Mouse (Mus musculus): ENCODE measurements around the gene Exosc7. TPM values are rescaled to one million over a fixed set of nuclear protein-coding genes. Genes with fewer than 3 reads are reported as not detected.

Exosc7 gene
- polyA plus RNA-seq, 1 experiment, result 74.7 TPM

DNA sequence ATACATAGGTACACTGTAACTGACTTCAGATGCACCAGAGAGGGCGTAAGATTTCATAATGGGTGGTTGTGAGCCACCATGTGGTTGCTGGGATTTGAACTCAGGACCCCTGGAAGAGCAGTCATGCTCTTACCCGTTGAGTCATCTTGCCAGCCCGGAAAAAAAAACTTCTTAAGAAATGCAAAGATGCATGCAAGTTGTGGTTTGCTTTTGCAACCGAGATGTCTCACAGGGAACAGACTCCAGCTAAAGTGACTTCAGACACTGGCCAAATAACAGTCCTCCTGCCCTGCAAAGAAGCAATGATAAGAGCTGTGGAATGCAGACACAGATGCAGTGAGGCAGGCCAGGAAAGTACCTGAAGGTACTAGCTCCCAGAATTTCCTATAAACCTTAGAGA is 22.2 kb upstream of the Exosc7 start:
- no peak overlapping the region for H3K9ac ChIP-seq (ENCODE audit: low read depth, poor library complexity, severe bottlenecking)
- no peak for TF ChIP-seq POLR2A (IDR thresholded peaks at IDR 0.05; ENCODE audit: insufficient read depth, low read length)
- TF ChIP-seq CTCF (IDR thresholded peaks at IDR 0.05; ENCODE audit: low read depth, low read length), result no peak
- TF ChIP-seq EP300 (IDR thresholded peaks at IDR 0.05; ENCODE audit: insufficient read depth, low read depth, low read length), result no peak

DNA sequence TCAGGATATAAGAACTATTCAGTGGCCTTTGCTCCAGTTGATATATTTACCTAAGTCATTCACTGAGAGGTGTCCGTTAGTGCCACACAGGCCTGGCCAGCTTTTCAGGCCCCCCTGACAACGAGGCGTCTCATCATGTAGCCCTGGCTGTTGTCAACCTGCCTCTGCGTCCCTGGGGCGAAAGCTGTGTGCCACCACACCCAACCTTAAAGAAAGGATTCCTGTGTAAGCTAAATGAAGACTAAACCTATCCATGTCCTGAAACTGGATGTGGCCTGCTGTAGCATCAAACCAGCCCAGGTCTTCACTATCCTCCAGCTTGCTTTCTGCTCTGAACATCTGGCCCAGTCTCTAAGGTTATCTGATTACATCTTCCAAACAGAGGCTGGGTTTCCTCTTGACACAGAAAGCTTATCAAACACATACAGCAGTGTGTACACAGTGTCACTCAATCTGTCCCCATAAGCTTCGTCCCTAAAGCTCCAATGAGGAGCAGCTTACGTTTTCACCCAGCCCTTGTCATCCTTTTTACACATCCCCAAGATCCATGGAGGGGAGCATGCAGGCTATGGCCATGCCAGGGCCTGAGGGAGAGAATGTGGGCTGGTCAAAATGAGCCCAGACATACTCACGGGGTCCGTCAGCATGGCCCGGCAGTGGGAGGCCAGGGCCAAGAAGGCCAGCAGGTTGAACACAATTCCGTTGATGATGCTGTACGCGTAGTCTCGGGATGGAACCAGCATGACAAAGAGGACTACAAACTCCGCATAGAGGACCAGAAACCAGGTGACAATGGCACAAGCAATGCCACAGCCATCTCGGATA is 13.2 kb upstream of the Exosc7 start:
- Histone ChIP-seq H3K4me3 (ENCODE audit: low read depth, low read length) (no peak overlapping the region), H3K9ac (ENCODE audit: low read depth, poor library complexity, severe bottlenecking) (no peak overlapping the region), H3K9me3 (replicated peaks; ENCODE audit: control insufficient read depth, insufficient read depth, low read length, poor library complexity, severe bottlenecking) (no peaks in the 10 kb centered on the region), H3K27me3 (ENCODE audit: control insufficient read depth, insufficient read depth, low read length, poor library complexity, severe bottlenecking) (no peaks in the 10 kb centered on the region), H3K36me3 (ENCODE audit: control insufficient read depth, insufficient read depth, low read length, poor library complexity, severe bottlenecking) (peaks cover 33% of the 10 kb centered on the region), H3K27ac (ENCODE audit: insufficient read depth, low read length) (no peak overlapping the region), H3K4me1 (ENCODE audit: control insufficient read depth, insufficient read depth, low read length) (no peaks in the 10 kb centered on the region)
- TF ChIP-seq CTCF (IDR thresholded peaks at IDR 0.05; ENCODE audit: low read depth, low read length), result no peak
- no peak for TF ChIP-seq POLR2A (IDR thresholded peaks at IDR 0.05; ENCODE audit: insufficient read depth, low read length)
- TF ChIP-seq EP300 (IDR thresholded peaks at IDR 0.05; ENCODE audit: insufficient read depth, low read depth, low read length), result no peak

More for the DNA sequence above, 22.2 kb upstream of the Exosc7 start:
- Histone ChIP-seq H3K27me3 (ENCODE audit: control insufficient read depth, insufficient read depth, low read length, poor library complexity, severe bottlenecking) (no peaks in the 10 kb centered on the region), H3K9me3 (replicated peaks; ENCODE audit: control insufficient read depth, insufficient read depth, low read length, poor library complexity, severe bottlenecking) (no peaks in the 10 kb centered on the region), H3K4me1 (ENCODE audit: control insufficient read depth, insufficient read depth, low read length) (no peaks in the 10 kb centered on the region), H3K36me3 (ENCODE audit: control insufficient read depth, insufficient read depth, low read length, poor library complexity, severe bottlenecking) (peaks cover 28% of the 10 kb centered on the region), H3K27ac (ENCODE audit: insufficient read depth, low read length) (no peak overlapping the region), H3K4me3 (ENCODE audit: low read depth, low read length) (no peak overlapping the region)

DNA sequence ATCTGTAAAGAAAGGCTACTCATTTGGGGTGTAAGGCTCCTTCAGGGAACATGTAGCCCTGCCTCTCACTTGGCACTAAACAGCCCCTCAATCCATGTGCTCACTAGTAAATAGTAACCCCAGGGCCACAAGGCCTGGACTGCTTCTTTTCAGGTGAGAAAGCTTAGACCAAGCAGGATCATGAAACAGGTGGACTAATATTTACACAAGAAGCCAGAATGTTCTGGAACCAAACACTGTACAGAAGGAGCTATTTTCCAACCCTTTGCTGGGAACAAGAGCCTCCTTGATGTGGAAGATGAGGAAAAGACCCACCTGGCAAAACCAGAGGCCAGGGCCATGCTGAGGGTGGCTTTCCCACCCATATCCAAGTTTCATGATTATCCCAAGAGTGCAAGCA is 9.6 kb upstream of the Exosc7 start:
- Histone ChIP-seq H3K36me3 (ENCODE audit: control insufficient read depth, insufficient read depth, low read length, poor library complexity, severe bottlenecking) (peaks cover 16% of the 10 kb centered on the region), H3K9ac (ENCODE audit: low read depth, poor library complexity, severe bottlenecking) (no peak overlapping the region)

DNA sequence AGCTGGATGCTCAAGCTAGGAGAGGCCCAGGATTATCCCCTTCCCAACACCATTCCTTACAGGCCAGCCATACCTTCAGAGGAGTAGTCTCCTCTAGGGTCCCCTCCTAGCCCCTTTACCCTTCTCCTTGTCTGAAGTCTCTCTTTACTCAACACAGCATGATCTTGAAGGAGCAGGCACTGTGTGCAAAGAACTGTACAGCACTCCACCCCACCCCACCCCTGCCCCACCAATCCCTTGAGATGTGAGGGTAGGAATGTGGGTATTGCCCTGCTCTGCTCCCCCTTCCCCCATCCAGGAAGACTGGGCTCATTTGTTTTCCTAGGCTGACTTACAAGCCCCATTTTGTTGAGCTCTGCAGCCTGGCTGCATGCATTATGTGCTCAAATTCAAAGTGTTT is 8.7 kb upstream of the Exosc7 start:
- peaks cover 12% of the 10 kb centered on the region for H3K36me3 ChIP-seq (ENCODE audit: control insufficient read depth, insufficient read depth, low read length, poor library complexity, severe bottlenecking)
- no peak overlapping the region for H3K4me3 ChIP-seq (ENCODE audit: low read depth, low read length)
- TF ChIP-seq CTCF (IDR thresholded peaks at IDR 0.05; ENCODE audit: low read depth, low read length) (no peak), POLR2A (IDR thresholded peaks at IDR 0.05; ENCODE audit: insufficient read depth, low read length) (no peak), EP300 (IDR thresholded peaks at IDR 0.05; ENCODE audit: insufficient read depth, low read depth, low read length) (no peak)
- H3K4me1 ChIP-seq (ENCODE audit: control insufficient read depth, insufficient read depth, low read length), result no peaks in the 10 kb centered on the region
- H3K27ac ChIP-seq (ENCODE audit: insufficient read depth, low read length), result no peak overlapping the region
- H3K9me3 ChIP-seq (replicated peaks; ENCODE audit: control insufficient read depth, insufficient read depth, low read length, poor library complexity, severe bottlenecking), result no peaks in the 10 kb centered on the region
- H3K27me3 ChIP-seq (ENCODE audit: control insufficient read depth, insufficient read depth, low read length, poor library complexity, severe bottlenecking), result no peaks in the 10 kb centered on the region
- H3K9ac ChIP-seq (ENCODE audit: low read depth, poor library complexity, severe bottlenecking), result no peak overlapping the region

More for the DNA sequence above, 9.6 kb upstream of the Exosc7 start:
- Histone ChIP-seq H3K27ac (ENCODE audit: insufficient read depth, low read length) (no peak overlapping the region), H3K4me1 (ENCODE audit: control insufficient read depth, insufficient read depth, low read length) (no peaks in the 10 kb centered on the region), H3K4me3 (ENCODE audit: low read depth, low read length) (no peak overlapping the region), H3K27me3 (ENCODE audit: control insufficient read depth, insufficient read depth, low read length, poor library complexity, severe bottlenecking) (no peaks in the 10 kb centered on the region), H3K9me3 (replicated peaks; ENCODE audit: control insufficient read depth, insufficient read depth, low read length, poor library complexity, severe bottlenecking) (no peaks in the 10 kb centered on the region)
- TF ChIP-seq POLR2A (IDR thresholded peaks at IDR 0.05; ENCODE audit: insufficient read depth, low read length), result no peak
- TF ChIP-seq CTCF (IDR thresholded peaks at IDR 0.05; ENCODE audit: low read depth, low read length), result no peak
- TF ChIP-seq EP300 (IDR thresholded peaks at IDR 0.05; ENCODE audit: insufficient read depth, low read depth, low read length), result no peak

DNA sequence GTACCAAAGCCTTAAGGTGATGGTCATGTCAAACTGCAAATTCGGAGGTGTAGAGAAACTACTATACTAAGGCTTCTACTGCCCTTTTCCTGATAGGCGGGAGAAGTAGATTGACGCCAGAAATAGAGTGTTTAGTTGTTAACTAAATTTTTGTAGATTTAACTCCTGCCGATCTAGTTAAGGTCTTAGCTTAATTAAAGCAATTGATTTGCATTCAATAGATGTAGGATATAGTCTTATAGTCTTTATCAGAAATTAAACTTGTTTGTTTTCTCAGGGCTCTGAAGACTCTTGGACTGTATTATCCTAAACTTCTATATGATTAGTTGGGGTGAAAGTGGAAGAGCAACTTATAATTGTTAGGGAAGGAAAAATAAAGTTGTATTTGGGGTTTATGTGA is 5.8 kb upstream of the Exosc7 start:
- no peak for TF ChIP-seq CTCF (IDR thresholded peaks at IDR 0.05; ENCODE audit: low read depth, low read length)
- no peak for TF ChIP-seq POLR2A (IDR thresholded peaks at IDR 0.05; ENCODE audit: insufficient read depth, low read length)
- TF ChIP-seq EP300 (IDR thresholded peaks at IDR 0.05; ENCODE audit: insufficient read depth, low read depth, low read length), result no peak
- Histone ChIP-seq H3K36me3 (ENCODE audit: control insufficient read depth, insufficient read depth, low read length, poor library complexity, severe bottlenecking) (0 out of 2 replicates have a peak, but pooled peaks cover 3% of the 10 kb centered on the region), H3K9ac (ENCODE audit: low read depth, poor library complexity, severe bottlenecking) (no peak overlapping the region), H3K4me3 (ENCODE audit: low read depth, low read length) (no peak overlapping the region), H3K27ac (ENCODE audit: insufficient read depth, low read length) (no peak overlapping the region), H3K4me1 (ENCODE audit: control insufficient read depth, insufficient read depth, low read length) (no peaks in the 10 kb centered on the region), H3K9me3 (replicated peaks; ENCODE audit: control insufficient read depth, insufficient read depth, low read length, poor library complexity, severe bottlenecking) (no peaks in the 10 kb centered on the region), H3K27me3 (ENCODE audit: control insufficient read depth, insufficient read depth, low read length, poor library complexity, severe bottlenecking) (no peaks in the 10 kb centered on the region)

DNA sequence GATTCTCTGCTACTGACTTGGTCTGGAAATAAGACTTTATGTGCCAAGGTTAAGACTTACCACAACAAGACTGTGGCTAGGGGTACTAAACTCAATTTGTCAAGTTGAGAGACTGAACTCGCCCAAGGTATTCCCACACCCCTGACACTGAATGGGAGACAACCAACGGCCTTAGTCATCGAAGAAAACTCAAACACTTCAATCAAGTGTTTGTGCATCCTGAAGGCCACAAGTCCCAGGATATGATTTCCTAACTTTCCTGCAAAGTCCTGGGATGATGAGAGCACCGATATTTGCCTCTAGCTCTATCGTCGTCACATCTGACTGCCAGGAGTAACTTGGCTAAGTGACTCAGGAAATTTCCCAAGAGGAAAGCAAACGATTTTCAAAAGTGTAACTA is 3.8 kb upstream of the Exosc7 start:
- no peak overlapping the region for H3K9ac ChIP-seq (ENCODE audit: low read depth, poor library complexity, severe bottlenecking)
- H3K9me3 ChIP-seq (replicated peaks; ENCODE audit: control insufficient read depth, insufficient read depth, low read length, poor library complexity, severe bottlenecking), result no peaks in the 10 kb centered on the region
- 0 out of 2 replicates have a peak, but pooled peaks cover 3% of the 10 kb centered on the region for H3K36me3 ChIP-seq (ENCODE audit: control insufficient read depth, insufficient read depth, low read length, poor library complexity, severe bottlenecking)
- H3K4me1 ChIP-seq (ENCODE audit: control insufficient read depth, insufficient read depth, low read length), result no peaks in the 10 kb centered on the region
- H3K4me3 ChIP-seq (ENCODE audit: low read depth, low read length), result no peak overlapping the region
- TF ChIP-seq EP300 (IDR thresholded peaks at IDR 0.05; ENCODE audit: insufficient read depth, low read depth, low read length) (no peak), POLR2A (IDR thresholded peaks at IDR 0.05; ENCODE audit: insufficient read depth, low read length) (no peak), CTCF (IDR thresholded peaks at IDR 0.05; ENCODE audit: low read depth, low read length) (no peak)
- no peak overlapping the region for H3K27ac ChIP-seq (ENCODE audit: insufficient read depth, low read length)
- H3K27me3 ChIP-seq (ENCODE audit: control insufficient read depth, insufficient read depth, low read length, poor library complexity, severe bottlenecking), result no peaks in the 10 kb centered on the region

Data from ES-Bruce4 (cell line).